Mouse (Mus musculus) embryo, embryonic 10.5 days (tissue): ENCODE measurements at regions not wholly inside any gene's neighbourhood (a gene's known extent, or its start where the extent isn't known, plus 50 kb on each side); places are given as distances from the start of the nearest gene placed in this dataset.
A peak's percentile ranks its signal among the peaks of the same experiment; 100 is the strongest.

Experiments used
- DNase-seq: peaks from one replicate; pipeline ENCODE4 v3.0.0-alpha.2; 2015; ENCODE audit warnings: low spot score

- DNase-seq: no peak
Observed at GRCm38 (mm10) chr3:34465040-34465831, 185.0 kb upstream of the Sox2 start.

- no peak for DNase-seq
Observed at GRCm38 (mm10) chr3:34458766-34459165, 191.4 kb upstream of the Sox2 start.

GRCm38 (mm10) chr3:34457821-34458220 lies 192.4 kb upstream of the Sox2 start:
- no peak for DNase-seq

DNA sequence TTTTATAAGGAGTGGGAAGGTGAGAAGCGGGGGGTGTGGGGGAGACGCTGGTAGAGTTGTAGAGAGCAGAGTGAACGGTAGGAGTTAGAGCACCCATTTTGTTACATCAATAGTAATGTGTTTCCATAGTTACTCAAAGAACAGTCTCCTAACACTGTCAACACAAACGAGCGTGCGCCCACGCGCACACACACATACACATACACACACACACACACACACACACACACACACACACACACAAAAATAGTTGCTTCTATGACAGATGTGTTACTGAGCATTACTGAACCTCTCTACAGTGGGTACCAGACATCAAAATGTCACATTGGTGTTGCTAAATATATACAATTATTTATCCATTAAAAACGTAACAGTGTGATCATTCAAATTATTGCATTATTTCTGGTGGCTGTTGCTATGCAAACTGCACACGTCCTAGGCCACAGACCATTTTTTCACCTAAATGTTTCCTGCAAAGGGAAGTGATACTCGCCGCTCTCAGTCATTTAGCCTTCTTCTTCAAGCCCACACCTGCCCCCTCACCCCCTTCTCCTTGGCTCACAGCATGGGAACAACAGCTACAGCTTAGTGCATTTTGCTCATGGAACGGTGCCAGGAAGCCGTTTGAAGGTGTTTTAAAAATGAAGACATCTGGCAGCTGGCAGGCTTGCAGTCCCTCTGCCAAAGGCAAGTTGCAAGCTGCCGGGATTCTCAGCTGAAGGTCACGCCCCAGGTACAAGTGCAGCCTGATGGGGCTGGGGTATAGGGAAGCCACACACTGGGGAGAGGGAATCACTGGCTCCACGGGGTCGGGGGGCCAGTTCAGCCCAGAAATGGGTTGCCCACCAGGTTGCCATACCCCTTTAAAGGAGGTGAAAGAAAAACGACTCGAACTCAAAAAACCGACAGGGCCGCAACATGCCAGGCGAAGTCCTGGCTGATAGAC lies 193.4 kb upstream of the Sox2 start:
- DNase-seq: no peak

GRCm38 (mm10) chr3:34454026-34454624 lies 196.1 kb upstream of the Sox2 start:
- DNase-seq: no peak

DNA sequence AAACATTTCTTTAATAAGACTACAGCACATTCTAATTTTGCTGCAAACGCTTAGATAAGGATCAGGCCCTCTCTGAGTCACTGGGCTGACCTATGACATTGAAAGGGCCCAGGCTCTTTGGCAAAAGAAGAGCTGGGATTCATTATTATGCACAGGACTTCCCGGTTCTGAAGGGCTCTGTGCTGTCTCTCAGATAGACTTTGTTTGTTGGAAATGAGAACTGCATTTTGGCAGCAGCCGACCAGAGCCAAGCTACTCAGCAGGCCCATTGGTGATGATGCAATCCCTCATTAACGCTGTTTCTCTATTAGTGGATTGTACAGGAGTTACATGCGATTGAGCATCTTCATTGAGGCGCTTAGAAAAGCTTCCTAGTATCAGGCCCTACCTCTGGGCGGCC lies 204.9 kb upstream of the Sox2 start:
- DNase-seq: peak; percentile 66

DNA sequence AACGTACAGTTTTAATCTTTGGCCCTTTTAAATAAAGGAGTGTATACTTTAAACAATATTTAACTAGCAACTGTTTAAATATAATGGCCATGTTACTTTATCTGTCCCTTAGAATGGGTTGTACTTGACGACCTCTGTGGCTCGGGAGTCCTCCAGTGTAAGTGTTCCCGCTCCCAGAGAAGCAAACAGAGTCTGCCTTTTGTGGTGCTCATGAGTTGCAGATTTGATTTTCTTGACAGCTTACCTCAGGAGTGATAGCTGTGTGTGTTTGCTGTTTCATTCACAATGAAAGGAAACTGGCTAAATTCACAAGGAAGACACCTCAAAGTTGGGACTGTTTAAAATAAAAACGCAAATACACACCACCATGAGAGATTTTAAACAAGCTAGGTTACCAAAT lies 205.4 kb upstream of the Sox2 start:
- DNase-seq: peak; percentile 33

GRCm38 (mm10) chr3:34443731-34444628 lies 206.2 kb upstream of the Sox2 start:
- DNase-seq: peak; percentile 70

DNA sequence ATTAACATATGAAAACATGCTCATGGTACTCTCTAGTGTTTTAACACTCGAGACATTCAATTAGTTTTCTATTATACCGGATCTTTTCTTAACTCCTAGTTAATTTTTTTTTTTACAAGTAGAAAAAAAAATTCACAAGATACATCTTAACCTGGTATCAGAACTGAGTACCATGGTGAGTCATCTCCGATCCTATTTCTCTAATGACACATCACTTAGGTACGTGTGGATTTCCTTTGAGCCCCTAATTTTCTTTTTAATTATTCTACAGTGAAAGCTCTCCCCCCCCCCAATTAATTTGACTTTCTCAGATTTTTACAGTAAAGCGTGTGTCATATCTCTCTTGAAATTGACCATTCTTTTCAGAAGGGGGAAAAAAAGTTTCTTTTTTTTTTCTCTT lies 206.9 kb upstream of the Sox2 start:
- no peak for DNase-seq

DNA sequence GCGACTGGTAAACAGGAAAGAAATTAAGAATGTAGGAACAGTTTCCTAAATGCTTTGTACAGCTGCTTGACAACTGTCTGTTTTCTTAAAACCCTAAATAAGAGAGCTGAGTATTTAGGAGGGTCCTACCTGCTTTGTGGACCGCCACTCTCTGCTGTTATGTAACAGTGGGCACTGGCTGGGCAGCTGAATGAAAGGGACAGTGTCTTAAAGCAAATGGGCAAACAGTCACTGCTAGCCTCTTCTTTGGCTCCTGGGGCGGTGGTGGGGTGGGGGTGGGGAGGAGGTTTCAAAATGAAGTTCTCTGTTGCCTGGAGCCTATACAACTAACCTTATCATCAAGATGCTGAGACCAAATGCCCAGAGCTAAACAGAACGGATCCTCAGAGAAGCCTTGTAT lies 208.4 kb upstream of the Sox2 start:
- DNase-seq: no peak

- peak; percentile 75 for DNase-seq
Observed at GRCm38 (mm10) chr3:34441266-34441665, 208.9 kb upstream of the Sox2 start.

- no peak for DNase-seq
Observed at GRCm38 (mm10) chr3:34434901-34435300, 215.3 kb upstream of the Sox2 start.

GRCm38 (mm10) chr3:34427967-34428366 lies 222.2 kb upstream of the Sox2 start:
- no peak for DNase-seq

DNA sequence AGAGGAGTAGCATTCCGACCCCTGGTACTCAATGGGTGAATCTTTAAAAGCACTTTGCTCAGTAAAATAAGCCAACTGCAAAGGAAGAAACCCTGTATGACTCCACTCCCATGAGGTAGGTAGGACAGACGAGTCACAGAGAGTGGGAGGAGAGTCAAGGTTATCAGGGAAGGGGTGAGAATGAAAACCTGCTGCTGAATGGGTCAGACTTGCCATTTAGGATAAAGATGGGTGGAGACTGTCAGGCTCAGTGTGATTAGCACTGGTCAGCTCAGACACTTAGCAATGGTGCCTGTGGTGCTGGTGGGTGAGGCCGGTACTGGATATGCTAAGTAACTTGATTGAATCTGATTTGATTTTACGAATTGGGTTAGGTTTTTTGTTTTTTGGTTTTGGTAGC lies 222.7 kb upstream of the Sox2 start:
- DNase-seq: no peak

DNA sequence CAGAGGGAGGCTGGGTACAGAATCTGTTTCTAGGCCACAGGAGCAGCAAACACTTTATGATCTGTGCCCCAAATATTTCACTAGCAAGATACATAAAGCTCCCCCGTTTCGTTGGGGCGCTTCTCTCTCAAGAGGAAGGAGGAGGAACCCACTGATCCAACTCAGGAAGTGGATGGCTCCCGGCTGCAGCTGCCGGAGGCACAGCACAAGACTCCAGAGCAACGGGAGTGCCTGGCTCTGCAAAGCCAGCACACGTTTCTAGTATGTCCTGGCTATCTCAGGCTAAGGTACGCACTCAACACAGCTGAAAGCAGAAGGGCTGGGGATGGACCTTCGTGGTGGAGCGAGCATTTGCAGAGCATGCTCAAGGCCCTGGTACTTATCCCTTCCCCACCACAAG lies 223.2 kb upstream of the Sox2 start:
- no peak for DNase-seq

DNA sequence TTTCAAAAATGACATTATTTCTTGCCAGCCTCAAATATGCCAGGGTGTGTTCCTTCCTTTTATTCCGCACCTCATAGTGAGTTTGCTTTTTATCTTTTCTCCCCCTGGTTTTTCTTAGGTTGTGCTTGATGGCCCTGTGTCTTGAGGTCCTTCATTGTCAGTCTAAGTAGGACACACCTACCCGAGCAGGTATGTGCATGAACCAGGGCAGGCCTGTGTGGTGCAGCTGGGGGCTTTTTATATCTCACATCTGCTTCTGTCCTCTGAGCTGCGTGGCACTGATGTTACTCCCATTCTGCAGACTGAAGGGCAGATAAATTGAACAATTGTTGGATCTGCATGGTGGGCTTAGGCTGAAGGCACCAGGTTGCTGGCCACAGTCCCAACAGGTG lies 238.3 kb upstream of the Sox2 start:
- DNase-seq: no peak

- peak; percentile 75 for DNase-seq
Observed at GRCm38 (mm10) chr3:34411142-34411914, 238.9 kb upstream of the Sox2 start.

GRCm38 (mm10) chr3:34403586-34403985 lies 246.6 kb upstream of the Sox2 start:
- no peak for DNase-seq

DNA sequence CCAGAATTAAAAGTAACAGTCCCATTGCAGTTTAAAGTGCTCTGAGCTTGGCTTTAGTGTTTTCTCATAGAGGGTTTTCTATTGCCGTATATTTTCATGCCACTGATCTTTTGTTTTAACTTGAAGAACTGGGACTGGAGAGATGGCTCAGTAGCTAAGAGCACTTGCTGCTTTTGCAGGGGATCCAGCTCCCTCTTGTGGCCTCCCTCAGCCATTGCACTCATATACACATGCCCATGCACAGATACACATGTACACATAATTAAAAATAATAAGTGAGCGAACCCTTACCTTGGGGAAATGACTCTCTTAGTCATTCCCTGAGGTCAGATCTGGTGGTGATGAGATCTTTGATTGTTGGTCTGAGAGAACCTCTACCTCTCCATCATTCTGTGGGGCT lies 258.9 kb upstream of the Sox2 start:
- DNase-seq: no peak

DNA sequence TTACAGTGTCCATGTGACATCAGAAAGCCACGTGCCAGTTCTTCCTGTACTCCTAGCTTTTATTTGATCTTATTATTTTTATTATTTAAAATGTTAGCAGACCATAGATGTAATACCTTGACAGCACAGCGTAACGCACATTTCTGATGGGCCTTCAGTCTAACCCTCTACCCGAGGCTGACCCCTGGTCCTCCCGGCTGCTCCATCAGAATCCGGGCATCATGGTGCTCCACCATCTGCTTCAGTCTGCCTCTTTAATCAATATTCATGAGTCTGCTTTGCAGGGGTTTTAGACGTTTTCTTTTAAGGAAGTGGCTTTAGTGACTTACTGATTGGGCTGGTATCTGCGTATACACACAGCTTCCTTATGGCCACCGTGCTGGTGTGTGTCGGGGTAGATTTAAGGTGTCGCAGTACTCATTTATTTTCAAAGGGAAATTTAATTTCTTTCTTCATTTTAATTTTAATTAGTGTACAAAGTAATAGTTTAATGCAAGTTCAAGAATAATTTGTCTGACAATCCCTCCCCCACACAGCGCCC lies 265.2 kb upstream of the Sox2 start:
- DNase-seq: no peak

DNA sequence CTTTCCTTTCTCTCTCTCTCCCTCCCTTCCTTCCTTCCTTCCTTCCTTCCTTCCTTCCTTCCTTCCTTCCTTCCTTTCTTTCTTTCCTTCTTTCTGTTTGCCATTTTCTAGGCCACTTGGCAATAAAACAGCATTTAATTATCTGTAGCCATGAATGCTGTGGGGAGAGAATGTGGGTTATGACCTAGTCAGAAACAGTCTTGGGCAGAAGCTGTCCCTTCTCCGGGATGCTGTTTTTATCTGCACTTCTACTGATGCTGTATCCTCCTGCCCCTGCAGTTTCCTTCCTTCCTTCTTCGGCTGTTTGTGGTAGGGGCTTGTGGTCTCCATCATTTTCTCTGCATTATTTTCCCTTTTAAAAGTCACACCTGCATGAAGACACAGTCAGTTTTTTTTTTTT lies 272.3 kb upstream of the Sox2 start:
- no peak for DNase-seq
